Mouse (Mus musculus): ENCODE data around the gene Nrxn1. TPM values are rescaled to one million over a fixed set of nuclear protein-coding genes. Genes with fewer than 3 reads are reported as not detected.

The Nrxn1 gene
- 3.7 TPM for polyA plus RNA-seq (2014; fragmentation: Illumina TruSeq; extraction: RNeasy Lipid Tissue Mini Kit (QIAGEN cat#74804); ENCODE audit: low read depth, low replicate concordance)

GRCm38 (mm10) chr17:91093042-91093080 is at the start of gene Nrxn1:
Gene Nrxn1, minus strand, starts transcription at chr17:91093071.

All from sigmoid colon, adult 10 weeks (tissue).